22 mouse cellular contexts compared by ENCODE assay signal in the genomic region with DNA sequence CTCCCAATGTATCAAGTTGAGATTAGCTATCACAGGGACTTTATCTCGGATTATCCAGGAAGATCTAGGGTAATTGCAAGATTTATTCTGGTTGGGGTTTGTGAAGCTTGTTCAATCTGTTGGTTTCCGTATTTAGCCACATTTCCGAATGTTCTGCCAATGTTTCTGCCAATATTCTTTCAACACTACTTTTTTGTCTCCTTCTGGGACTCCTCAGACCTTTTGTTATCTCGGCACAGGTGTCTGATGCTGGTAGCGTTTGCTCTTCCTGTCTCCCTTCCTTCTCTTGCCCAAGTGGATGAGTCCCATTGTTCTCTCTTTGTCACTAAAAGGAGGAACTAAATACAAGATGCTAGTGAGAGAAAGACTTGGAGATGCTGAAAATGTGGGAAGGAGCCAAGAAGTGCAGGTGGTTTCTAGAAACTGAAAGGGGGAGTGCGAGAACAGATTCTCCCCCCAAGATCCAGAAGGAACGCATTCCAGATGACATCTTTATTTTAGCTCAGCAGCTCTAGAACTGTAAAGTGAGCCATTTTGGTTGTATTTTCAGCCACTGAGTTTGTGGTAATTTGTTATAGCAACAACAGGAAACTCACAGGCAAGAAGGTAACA.
DNase-seq lines count a peak whose midpoint lies in the region; ATAC-seq lines count a peak whose summit lies in the region.
"Had no signal": no experiment of that assay in that cellular context is flagged by ENCODE, and none has a peak within 500 bp of the region (broad histone marks: within the 10 kb centered on the region; RNA-seq: fewer than 3 reads in every experiment).

No protein-coding gene starts in this region.

- ATAC-seq in frontal cortex, adult (ENCODE audit: low TSS enrichment) = peak; percentile 47; the same call in 1 of the 2 replicates
- ATAC-seq: forebrain, embryonic 15.5 days; hindbrain, embryonic 16.5 days; intestine, embryonic 15.5 days; midbrain, embryonic 16.5 days; Patski had no signal

- no peak for DNase-seq in frontal cortex, postnatal 25 days (ENCODE audit: low spot score in 2 of 2)
- peak; percentile 36 for DNase-seq in layer of hippocampus, adult 9-11 months
- DNase-seq in layer of hippocampus, adult 8-10 months (ENCODE audit: low spot score in 2 of 2) = no peak
- DNase-seq in brain, adult 2 months (ENCODE audit: low read depth, low spot score) = peak; percentile 65
- DNase-seq in telencephalon, adult 2 months (ENCODE audit: low read depth, low spot score) = peak; percentile 72
- DNase-seq in cerebellum, postnatal 14 days = no peak
- DNase-seq: adrenal gland, postnatal 14 days; cerebellum, adult 2 months; cerebellum, postnatal 25 days; gastrocnemius, postnatal 10 days; kidney, adult 8-10 months; kidney, postnatal 4 days; lung, postnatal 36 days; spleen, adult 18-20 months; thymus, adult 18-20 months; thymus, postnatal 25 days had no signal

Comparison
In these comparisons a context has a peak if more than half of its experiments do, and no peak if none do; other contexts are left out.
1. DNase-seq: peak in layer of hippocampus, adult 9-11 months (single experiment), brain, adult 2 months (single experiment) and telencephalon, adult 2 months (single experiment); none in frontal cortex, postnatal 25 days (0 of 2), layer of hippocampus, adult 8-10 months (0 of 2) and cerebellum, postnatal 14 days (0 of 2).